Mouse (Mus musculus) brain, embryonic 14.5 days (tissue): Measurements from ENCODE around the gene Galnt11.
"Not testable (repeated sequence)": the region's sequence is repeated elsewhere in the genome, so short reads cannot be mapped to it uniquely, and the experiment has no call there.

Experiments used
- CTCF ChIP-seq: fragments of 200-500 bp; IDR thresholded peaks from 2 replicates; pipeline ENCODE4 v1.5.1; 2012; ENCODE audit warnings: inconsistent platforms, mild to moderate bottlenecking, moderate library complexity, borderline replicate concordance; ENCODE audit not compliant: insufficient read depth, insufficient read length; ENCODE audit errors: extremely low read depth
- POLR2A ChIP-seq: fragments of 200-500 bp; IDR thresholded peaks from 2 replicates; pipeline ENCODE4 v1.6.1; 2012; ENCODE audit warnings: mild to moderate bottlenecking, inconsistent platforms, borderline replicate concordance; ENCODE audit not compliant: poor library complexity, insufficient read depth, insufficient read length, severe bottlenecking; ENCODE audit errors: extremely low read depth

DNA sequence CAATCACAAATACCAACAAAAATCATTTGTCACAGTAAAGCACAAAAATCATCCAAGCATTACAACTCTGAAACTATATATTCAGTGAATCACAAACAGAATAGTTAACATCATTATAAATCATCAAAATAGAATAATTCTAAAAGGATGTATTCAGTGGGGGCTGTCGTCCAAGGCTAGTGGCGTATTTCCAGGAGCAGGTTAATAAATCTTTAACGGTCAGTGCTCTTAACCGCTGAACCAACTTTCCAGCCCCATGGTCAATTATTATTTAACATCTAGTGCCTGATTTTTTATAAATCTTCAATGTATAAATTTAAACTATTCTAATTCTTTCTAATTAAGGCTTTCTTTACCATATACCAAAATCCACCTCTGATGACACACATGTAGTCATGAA is 43.2 kb upstream of the Galnt11 start:
- TF ChIP-seq POLR2A, CTCF: not testable (repeated sequence)
